Mouse (Mus musculus): ENCODE measurements around the gene 1700028J19Rik. TPM values are rescaled to one million over a fixed set of nuclear protein-coding genes. Genes with fewer than 3 reads are reported as not detected.
"Not testable (repeated sequence)": the region's sequence is repeated elsewhere in the genome, so short reads cannot be mapped to it uniquely, and the experiment has no call there.

1700028J19Rik gene
- polyA plus RNA-seq, 1 experiment from 2014 or later: 1.4 TPM

- 64% methylated on average over 1 of the region's 1 CpGs for WGBS
- Histone ChIP-seq H3K9me3 (ENCODE audit: control insufficient read depth, low read length) (no peaks in the 10 kb centered on the region), H3K27ac (ENCODE audit: low read length) (no peak overlapping the region), H3K9ac (replicated peaks; ENCODE audit: low read depth, low read length) (no peak overlapping the region), H3K27me3 (replicated peaks; ENCODE audit: control insufficient read depth, insufficient read depth, low read length) (no peaks in the 10 kb centered on the region), H3K36me3 (ENCODE audit: control insufficient read depth, insufficient read depth) (no peaks in the 10 kb centered on the region), H3K4me3 (replicated peaks; ENCODE audit: low read length) (no peak overlapping the region), H3K4me2 (ENCODE audit: low read length) (no peak overlapping the region), H3K4me1 (replicated peaks; ENCODE audit: control insufficient read depth, insufficient read depth, low read length) (peaks cover 4% of the 10 kb centered on the region)
- no peak for ATAC-seq
Measured at GRCm38 (mm10) chr7:44240712-44241111, 5.8 kb downstream of the 1700028J19Rik start.

GRCm38 (mm10) chr7:44239913-44240312, 6.6 kb downstream of the 1700028J19Rik start:
- no peaks in the 10 kb centered on the region for H3K4me1 ChIP-seq (replicated peaks; ENCODE audit: control insufficient read depth, insufficient read depth, low read length)
- no peaks in the 10 kb centered on the region for H3K36me3 ChIP-seq (ENCODE audit: control insufficient read depth, insufficient read depth)
- ATAC-seq: no peak
- no peaks in the 10 kb centered on the region for H3K9me3 ChIP-seq (ENCODE audit: control insufficient read depth, low read length)
- no peaks in the 10 kb centered on the region for H3K27me3 ChIP-seq (replicated peaks; ENCODE audit: control insufficient read depth, insufficient read depth, low read length)
- no peak overlapping the region for H3K9ac ChIP-seq (replicated peaks; ENCODE audit: low read depth, low read length)
- 59% methylated on average over 2 of the region's 2 CpGs for WGBS
- H3K27ac ChIP-seq (ENCODE audit: low read length): no peak overlapping the region
- H3K4me2 ChIP-seq (ENCODE audit: low read length): no peak overlapping the region
- no peak overlapping the region for H3K4me3 ChIP-seq (replicated peaks; ENCODE audit: low read length)

- Histone ChIP-seq H3K27ac (ENCODE audit: low read length) (no peak within 1 kb of the TSS), H3K27me3 (replicated peaks; ENCODE audit: control insufficient read depth, insufficient read depth, low read length) (no peaks in the 10 kb centered on the region), H3K36me3 (ENCODE audit: control insufficient read depth, insufficient read depth) (no peaks in the 10 kb centered on the region), H3K9me3 (ENCODE audit: control insufficient read depth, low read length) (no peaks in the 10 kb centered on the region), H3K4me2 (ENCODE audit: low read length) (no peak within 1 kb of the TSS), H3K4me3 (replicated peaks; ENCODE audit: low read length) (no peak within 1 kb of the TSS), H3K4me1 (replicated peaks; ENCODE audit: control insufficient read depth, insufficient read depth, low read length) (no peaks in the 10 kb centered on the region), H3K9ac (replicated peaks; ENCODE audit: low read depth, low read length) (no peak within 1 kb of the TSS)
- no peak for ATAC-seq
- WGBS: 76% methylated on average over 3 of the region's 3 CpGs
Measured at GRCm38 (mm10) chr7:44235909-44236308, 10.6 kb downstream of the 1700028J19Rik start, which contains the start of gene Gm36864. Gene Gm36864 (plus strand): TSS chr7:44236177.

- no peaks in the 10 kb centered on the region for H3K9me3 ChIP-seq (ENCODE audit: control insufficient read depth, low read length)
- no peak within 1 kb of the TSS for H3K27ac ChIP-seq (ENCODE audit: low read length)
- H3K4me1 ChIP-seq (replicated peaks; ENCODE audit: control insufficient read depth, insufficient read depth, low read length): no peaks in the 10 kb centered on the region
- no peak within 1 kb of the TSS for H3K4me2 ChIP-seq (ENCODE audit: low read length)
- H3K9ac ChIP-seq (replicated peaks; ENCODE audit: low read depth, low read length): no peak within 1 kb of the TSS
- no peak for ATAC-seq
- no peak within 1 kb of the TSS for H3K4me3 ChIP-seq (replicated peaks; ENCODE audit: low read length)
- no peaks in the 10 kb centered on the region for H3K36me3 ChIP-seq (ENCODE audit: control insufficient read depth, insufficient read depth)
- WGBS: 56% methylated on average over 1 of the region's 1 CpGs
- H3K27me3 ChIP-seq (replicated peaks; ENCODE audit: control insufficient read depth, insufficient read depth, low read length): no peaks in the 10 kb centered on the region
Measured at GRCm38 (mm10) chr7:44225076-44225475, 21.4 kb downstream of the 1700028J19Rik start, which contains the start of gene Klk1. Gene Klk1 (plus strand): TSS chr7:44225360.

- not testable (repeated sequence) for H3K4me1 ChIP-seq (replicated peaks; ENCODE audit: control insufficient read depth, insufficient read depth, low read length); H3K27me3 ChIP-seq (replicated peaks; ENCODE audit: control insufficient read depth, insufficient read depth, low read length); H3K4me2 ChIP-seq (ENCODE audit: low read length); H3K27ac ChIP-seq (ENCODE audit: low read length); H3K9ac ChIP-seq (replicated peaks; ENCODE audit: low read depth, low read length); H3K36me3 ChIP-seq (ENCODE audit: control insufficient read depth, insufficient read depth); H3K9me3 ChIP-seq (ENCODE audit: control insufficient read depth, low read length); H3K4me3 ChIP-seq (replicated peaks; ENCODE audit: low read length); ATAC-seq
- 73% methylated on average over 6 of the region's 6 CpGs for WGBS
Measured at GRCm38 (mm10) chr7:44222335-44222734, 24.2 kb downstream of the 1700028J19Rik start.

GRCm38 (mm10) chr7:44221601-44222000, 24.9 kb downstream of the 1700028J19Rik start:
- not testable (repeated sequence) for H3K4me3 ChIP-seq (replicated peaks; ENCODE audit: low read length); H3K4me2 ChIP-seq (ENCODE audit: low read length); H3K27ac ChIP-seq (ENCODE audit: low read length); H3K9ac ChIP-seq (replicated peaks; ENCODE audit: low read depth, low read length); H3K36me3 ChIP-seq (ENCODE audit: control insufficient read depth, insufficient read depth); H3K27me3 ChIP-seq (replicated peaks; ENCODE audit: control insufficient read depth, insufficient read depth, low read length); ATAC-seq; H3K9me3 ChIP-seq (ENCODE audit: control insufficient read depth, low read length); H3K4me1 ChIP-seq (replicated peaks; ENCODE audit: control insufficient read depth, insufficient read depth, low read length)
- WGBS: 70% methylated on average over 8 of the region's 10 CpGs

- 85% methylated on average over 1 of the region's 1 CpGs for WGBS
- no peak within 1 kb of the TSS for H3K4me2 ChIP-seq (ENCODE audit: low read length)
- ATAC-seq: no peak
Measured at GRCm38 (mm10) chr7:44215645-44216044, 30.9 kb downstream of the 1700028J19Rik start, which contains the start of gene Klk1b5. Gene Klk1b5 (plus strand): TSS chr7:44215945.

GRCm38 (mm10) chr7:44208307-44208706, 38.2 kb downstream of the 1700028J19Rik start:
- WGBS: 79% methylated on average over 3 of the region's 3 CpGs
- Histone ChIP-seq H3K9ac (replicated peaks; ENCODE audit: low read depth, low read length) (no peak overlapping the region), H3K27ac (ENCODE audit: low read length) (no peak overlapping the region), H3K4me1 (replicated peaks; ENCODE audit: control insufficient read depth, insufficient read depth, low read length) (no peaks in the 10 kb centered on the region), H3K27me3 (replicated peaks; ENCODE audit: control insufficient read depth, insufficient read depth, low read length) (no peaks in the 10 kb centered on the region), H3K4me3 (replicated peaks; ENCODE audit: low read length) (no peak overlapping the region), H3K36me3 (ENCODE audit: control insufficient read depth, insufficient read depth) (no peaks in the 10 kb centered on the region), H3K9me3 (ENCODE audit: control insufficient read depth, low read length) (no peaks in the 10 kb centered on the region), H3K4me2 (ENCODE audit: low read length) (no peak overlapping the region)
- ATAC-seq: no peak

More at GRCm38 (mm10) chr7:44215645-44216044, 30.9 kb downstream of the 1700028J19Rik start, which contains the start of gene Klk1b5:
- H3K4me3 ChIP-seq (replicated peaks; ENCODE audit: low read length): no peak within 1 kb of the TSS
- no peaks in the 10 kb centered on the region for H3K4me1 ChIP-seq (replicated peaks; ENCODE audit: control insufficient read depth, insufficient read depth, low read length)
- H3K27ac ChIP-seq (ENCODE audit: low read length): no peak within 1 kb of the TSS
- no peaks in the 10 kb centered on the region for H3K27me3 ChIP-seq (replicated peaks; ENCODE audit: control insufficient read depth, insufficient read depth, low read length)
- no peaks in the 10 kb centered on the region for H3K36me3 ChIP-seq (ENCODE audit: control insufficient read depth, insufficient read depth)
- no peaks in the 10 kb centered on the region for H3K9me3 ChIP-seq (ENCODE audit: control insufficient read depth, low read length)
- no peak within 1 kb of the TSS for H3K9ac ChIP-seq (replicated peaks; ENCODE audit: low read depth, low read length)

GRCm38 (mm10) chr7:44207135-44207534, 39.4 kb downstream of the 1700028J19Rik start, which contains the start of gene Klk1b4:
Gene Klk1b4 (plus strand): TSS chr7:44207435.
- not testable (repeated sequence) for ATAC-seq; H3K27ac ChIP-seq (ENCODE audit: low read length)
- 56% methylated on average over 3 of the region's 3 CpGs for WGBS

GRCm38 (mm10) chr7:44197891-44198290, 48.6 kb downstream of the 1700028J19Rik start, which contains the start of gene Klk1b3:
Gene Klk1b3 (plus strand): TSS chr7:44198191.
- H3K4me1 ChIP-seq (replicated peaks; ENCODE audit: control insufficient read depth, insufficient read depth, low read length): no peaks in the 10 kb centered on the region
- WGBS: 72% methylated on average over 3 of the region's 3 CpGs
- no peak for ATAC-seq
- H3K4me2 ChIP-seq (ENCODE audit: low read length): no peak within 1 kb of the TSS
- H3K4me3 ChIP-seq (replicated peaks; ENCODE audit: low read length): no peak within 1 kb of the TSS
- H3K36me3 ChIP-seq (ENCODE audit: control insufficient read depth, insufficient read depth): no peaks in the 10 kb centered on the region
- no peaks in the 10 kb centered on the region for H3K9me3 ChIP-seq (ENCODE audit: control insufficient read depth, low read length)
- H3K9ac ChIP-seq (replicated peaks; ENCODE audit: low read depth, low read length): no peak within 1 kb of the TSS
- H3K27me3 ChIP-seq (replicated peaks; ENCODE audit: control insufficient read depth, insufficient read depth, low read length): no peaks in the 10 kb centered on the region
- H3K27ac ChIP-seq (ENCODE audit: low read length): no peak within 1 kb of the TSS

More at GRCm38 (mm10) chr7:44207135-44207534, 39.4 kb downstream of the 1700028J19Rik start, which contains the start of gene Klk1b4:
- H3K9ac ChIP-seq (replicated peaks; ENCODE audit: low read depth, low read length); H3K27me3 ChIP-seq (replicated peaks; ENCODE audit: control insufficient read depth, insufficient read depth, low read length); H3K9me3 ChIP-seq (ENCODE audit: control insufficient read depth, low read length); H3K36me3 ChIP-seq (ENCODE audit: control insufficient read depth, insufficient read depth); H3K4me1 ChIP-seq (replicated peaks; ENCODE audit: control insufficient read depth, insufficient read depth, low read length); H3K4me2 ChIP-seq (ENCODE audit: low read length); H3K4me3 ChIP-seq (replicated peaks; ENCODE audit: low read length): not testable (repeated sequence)
